Mouse (Mus musculus) kidney, postnatal 4 days (tissue): Measurements from ENCODE around the gene Ugt1a6b.
"Not testable (repeated sequence)": the region's sequence is repeated elsewhere in the genome, so short reads cannot be mapped to it uniquely, and the experiment has no call there.

Source experiments
- DNase-seq, 2 experiments: peaks; one replicate each; pipeline ENCODE4 v3.0.0; 2021; ENCODE audit warnings: mixed read lengths in 2 of 2

Gene Ugt1a6b

DNA sequence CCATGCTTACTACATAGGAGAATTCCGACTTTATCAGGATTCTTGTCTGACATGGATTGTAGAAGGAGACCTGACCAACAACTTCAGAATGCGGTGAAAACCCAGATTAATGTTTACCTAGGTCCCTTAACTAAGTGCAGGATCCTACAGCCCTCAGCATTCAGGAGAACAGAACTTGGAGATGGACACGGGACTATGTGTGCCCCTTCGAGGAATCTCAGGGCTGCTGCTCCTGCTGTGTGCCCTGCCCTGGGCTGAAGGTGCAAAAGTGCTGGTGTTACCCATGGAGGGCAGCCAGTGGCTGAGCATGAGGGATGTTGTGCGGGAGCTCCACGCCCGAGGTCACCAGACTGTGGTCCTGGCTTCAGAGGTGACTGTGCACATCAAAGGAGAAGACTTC lies 97.4 kb downstream of the Ugt1a6b start, which contains the start of gene Ugt1a2:
Gene Ugt1a2, plus strand, starts transcription at position 146 of the 400 bp plus-strand sequence.
- DNase-seq, result peak in 1 of 2 experiments; percentile 33

DNA sequence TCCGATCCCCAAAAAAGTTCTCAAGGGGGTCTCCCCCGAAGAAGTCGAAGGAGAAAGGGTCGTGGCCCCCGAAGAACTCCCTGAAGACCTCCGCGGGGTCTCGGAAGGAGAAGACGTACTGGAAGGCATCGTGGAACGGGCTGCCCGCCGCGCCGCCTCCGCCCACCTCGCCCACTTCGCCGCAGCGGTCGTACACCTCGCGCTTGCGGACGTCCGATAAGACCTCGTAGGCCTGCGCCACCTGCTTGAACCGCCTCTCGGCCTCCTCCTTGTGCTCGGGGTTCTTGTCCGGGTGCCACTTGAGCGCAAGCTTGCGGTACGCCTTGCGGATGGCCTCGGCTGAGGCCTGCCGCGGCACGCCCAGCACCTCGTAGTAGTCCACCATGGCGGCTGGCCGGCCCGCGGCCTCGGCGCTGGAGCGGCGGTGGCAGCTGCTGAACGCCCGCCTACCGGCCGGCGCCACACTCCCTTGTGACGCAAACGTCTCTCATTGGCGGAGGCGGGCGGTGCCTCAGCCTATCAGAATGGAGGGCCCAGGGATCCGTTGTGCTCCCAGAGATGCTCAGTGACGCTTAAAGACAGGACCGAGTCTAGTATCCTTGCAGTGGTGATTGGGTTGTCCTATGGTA lies 102.4 kb downstream of the Ugt1a6b start, which contains the start of gene Dnajb3:
Gene Dnajb3, minus strand, starts transcription at position 489 of the 629 bp plus-strand sequence.
- DNase-seq, result peak; percentile 82 to 89

DNA sequence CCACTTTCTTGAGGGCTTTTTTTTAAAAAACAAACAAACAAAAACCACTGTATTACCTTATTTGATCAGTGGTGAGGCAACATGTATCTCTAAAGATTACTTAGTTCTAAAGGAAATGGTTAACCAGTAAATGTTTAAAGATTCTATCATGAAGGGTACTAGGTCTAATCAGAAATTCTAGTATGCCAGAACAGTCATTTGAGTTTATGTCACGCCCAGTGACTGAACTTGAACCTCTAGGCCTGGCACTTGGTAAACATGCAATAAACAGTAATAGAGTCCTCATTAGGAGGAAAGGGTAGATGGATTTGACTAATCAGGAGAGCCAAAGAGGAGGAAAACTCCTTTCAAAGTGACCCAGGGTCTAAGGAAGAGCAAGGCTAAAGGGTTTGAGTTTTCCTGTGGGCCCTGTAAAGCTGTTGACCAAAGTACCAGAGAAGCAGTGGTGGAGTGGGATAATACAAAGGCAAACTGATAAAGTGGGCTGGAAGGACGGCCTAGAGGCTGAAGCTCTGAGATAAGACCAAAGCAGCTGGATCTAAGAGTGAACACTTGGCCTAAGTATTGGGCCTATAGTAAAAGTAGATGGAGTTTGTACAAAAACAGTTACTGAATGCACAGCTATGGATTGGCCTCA lies 103.9 kb downstream of the Ugt1a6b start:
- no peak for DNase-seq

DNA sequence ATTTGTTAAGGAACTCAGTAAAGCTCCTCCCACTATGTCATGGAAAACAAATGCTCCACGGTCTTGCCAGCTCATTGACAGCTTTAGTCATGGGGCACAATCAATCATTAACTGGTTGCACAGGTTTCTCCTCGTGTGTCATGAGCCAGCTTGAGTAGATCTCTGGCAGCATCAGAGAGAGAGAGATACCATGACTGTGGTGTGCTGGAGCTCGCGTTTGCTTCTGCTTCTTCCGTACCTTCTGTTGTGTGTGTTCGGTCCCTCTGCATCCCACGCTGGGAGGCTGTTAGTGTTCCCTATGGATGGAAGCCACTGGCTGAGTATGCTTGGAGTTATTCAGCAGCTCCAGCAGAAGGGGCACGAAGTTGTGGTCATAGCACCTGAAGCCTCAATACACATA lies 108.8 kb downstream of the Ugt1a6b start, which contains the start of gene Ugt1a1:
Gene Ugt1a1, plus strand, starts transcription at position 148 of the 400 bp plus-strand sequence.
- DNase-seq, result no peak

DNA sequence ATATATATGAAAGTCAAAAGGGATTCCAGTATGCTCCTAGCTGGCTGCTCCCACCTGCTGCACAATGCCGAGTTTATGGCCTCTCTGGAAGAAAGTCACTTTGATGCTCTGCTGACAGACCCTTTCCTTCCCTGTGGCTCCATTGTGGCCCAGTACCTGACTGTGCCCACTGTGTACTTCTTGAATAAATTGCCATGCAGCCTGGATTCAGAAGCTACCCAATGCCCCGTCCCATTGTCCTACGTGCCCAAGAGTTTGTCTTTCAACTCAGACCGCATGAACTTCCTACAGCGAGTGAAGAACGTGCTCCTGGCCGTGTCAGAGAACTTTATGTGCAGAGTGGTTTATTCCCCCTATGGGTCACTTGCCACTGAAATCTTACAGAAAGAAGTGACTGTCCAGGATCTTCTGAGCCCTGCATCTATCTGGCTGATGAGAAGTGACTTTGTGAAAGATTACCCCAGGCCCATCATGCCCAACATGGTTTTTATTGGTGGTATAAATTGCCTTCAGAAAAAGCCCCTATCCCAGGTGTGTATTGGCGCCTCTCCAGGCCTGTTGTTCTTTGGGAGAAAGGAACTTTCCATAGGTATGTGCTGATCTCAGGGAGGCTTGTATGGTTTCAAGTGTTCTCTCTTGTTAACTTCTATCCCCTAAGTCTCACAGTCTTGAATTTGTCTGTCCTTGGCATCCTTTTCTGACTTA lies 109.4 kb downstream of the Ugt1a6b start:
- DNase-seq, result no peak

DNA sequence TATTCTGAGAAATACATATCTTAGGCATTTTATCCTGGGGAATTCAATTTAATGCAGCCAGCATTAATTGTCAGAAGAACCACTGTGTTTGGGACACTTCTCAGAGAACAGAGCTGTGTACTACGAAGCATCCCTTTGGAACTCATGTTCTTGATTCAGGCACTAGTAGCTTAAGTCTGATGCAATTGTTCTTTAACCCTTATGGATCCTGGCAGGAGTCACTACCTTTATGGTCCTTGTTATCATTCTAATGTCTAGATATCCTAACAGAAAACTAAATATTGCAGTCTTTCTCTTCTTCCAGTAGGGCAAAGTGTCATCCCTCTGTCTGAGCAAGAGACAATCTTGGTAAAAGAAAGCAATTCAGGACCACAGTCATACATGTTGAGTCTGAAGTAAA lies 110.0 kb downstream of the Ugt1a6b start:
- no peak for DNase-seq

DNA sequence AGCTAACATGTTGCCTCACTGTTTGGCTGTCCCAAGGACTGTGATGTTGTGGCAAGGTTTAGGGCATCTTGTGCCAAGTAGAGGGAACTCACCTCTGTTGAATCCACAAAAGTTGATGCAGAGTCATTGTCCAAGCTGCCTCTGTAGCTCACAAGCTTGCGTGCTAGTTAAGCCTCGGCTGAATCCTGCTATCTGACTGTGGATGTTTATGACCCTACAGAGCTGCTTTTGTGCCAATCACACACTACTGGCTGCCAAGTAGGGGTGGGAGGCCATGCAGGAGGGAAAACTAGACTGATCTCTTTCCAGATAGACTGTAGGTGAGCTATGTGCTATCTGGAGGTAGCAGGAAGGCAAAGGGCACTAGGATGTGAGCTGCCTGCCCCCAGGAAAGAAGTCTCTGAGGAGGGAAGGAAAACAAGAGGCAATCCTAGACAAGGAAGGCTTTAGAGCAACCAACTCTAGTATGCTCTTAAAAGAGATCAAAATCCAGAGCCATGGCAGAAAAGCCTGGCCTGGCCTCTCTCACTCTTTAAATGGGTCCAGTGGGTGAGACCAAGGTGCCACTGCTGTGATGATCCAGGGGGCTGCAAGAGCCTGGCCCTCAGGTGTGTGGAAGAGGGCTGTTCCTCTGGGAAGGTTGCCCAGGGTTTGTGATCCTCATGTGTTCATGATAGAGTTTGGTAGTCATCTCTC lies 110.9 kb downstream of the Ugt1a6b start:
- DNase-seq, result no peak

DNA sequence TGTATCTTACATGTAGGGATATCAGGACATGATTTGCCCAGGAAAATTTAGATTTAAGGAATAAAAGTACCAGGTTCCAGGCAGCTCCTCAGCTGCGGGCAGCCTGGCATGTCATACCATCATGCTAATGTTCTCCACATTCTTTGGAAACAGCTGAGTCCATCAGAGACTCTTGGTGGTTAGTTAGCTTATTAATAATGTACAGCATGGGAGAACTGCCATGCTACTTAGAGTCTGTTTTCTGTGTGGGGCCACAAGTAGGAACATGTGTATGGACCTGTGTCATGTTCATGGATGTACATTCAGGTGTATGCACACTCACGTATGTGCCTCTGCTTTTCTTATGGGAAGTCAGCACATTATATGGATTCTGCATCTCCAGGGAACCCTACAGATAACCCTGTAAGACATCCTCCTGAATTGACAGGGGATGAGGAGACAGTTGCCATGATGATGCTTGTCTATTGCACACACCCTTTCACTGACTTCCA lies 111.5 kb downstream of the Ugt1a6b start:
- DNase-seq, result no peak

DNA sequence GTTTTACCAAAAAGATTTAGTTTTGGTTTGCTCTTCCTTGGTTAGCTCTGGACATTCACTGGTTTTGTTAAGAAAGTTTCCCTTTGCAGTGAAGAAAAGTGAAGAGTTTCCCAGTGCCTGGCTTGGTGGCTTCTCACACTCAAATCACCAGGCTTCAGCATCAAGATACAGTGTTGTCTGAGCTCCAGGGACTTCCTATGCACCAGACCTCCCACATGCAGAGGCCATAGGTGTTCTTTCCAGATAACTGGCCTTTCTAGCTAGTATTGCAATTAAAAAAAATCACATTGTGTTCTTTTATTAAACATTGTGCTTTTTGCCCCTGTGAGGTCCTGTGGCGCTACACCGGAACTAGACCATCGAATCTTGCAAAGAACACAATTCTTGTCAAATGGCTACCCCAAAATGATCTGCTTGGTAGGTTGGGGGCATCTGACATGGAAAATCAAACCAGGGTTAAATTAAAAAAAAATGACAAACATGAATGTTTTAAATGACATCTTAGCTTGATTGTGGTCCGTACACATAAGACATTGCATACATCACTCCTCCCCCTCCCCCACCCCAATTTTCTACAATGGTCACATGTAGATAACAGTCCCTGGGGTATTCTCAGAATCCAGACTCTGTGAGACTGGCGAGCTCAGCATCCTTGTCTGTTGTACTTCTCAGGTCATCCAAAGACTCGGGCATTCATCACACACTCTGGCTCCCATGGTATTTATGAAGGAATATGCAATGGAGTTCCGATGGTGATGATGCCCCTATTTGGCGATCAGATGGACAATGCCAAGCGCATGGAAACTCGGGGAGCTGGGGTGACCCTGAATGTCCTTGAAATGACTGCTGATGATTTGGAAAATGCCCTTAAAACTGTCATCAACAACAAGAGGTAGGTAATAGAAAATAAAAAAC lies 112.7 kb downstream of the Ugt1a6b start:
- no peak for DNase-seq

DNA sequence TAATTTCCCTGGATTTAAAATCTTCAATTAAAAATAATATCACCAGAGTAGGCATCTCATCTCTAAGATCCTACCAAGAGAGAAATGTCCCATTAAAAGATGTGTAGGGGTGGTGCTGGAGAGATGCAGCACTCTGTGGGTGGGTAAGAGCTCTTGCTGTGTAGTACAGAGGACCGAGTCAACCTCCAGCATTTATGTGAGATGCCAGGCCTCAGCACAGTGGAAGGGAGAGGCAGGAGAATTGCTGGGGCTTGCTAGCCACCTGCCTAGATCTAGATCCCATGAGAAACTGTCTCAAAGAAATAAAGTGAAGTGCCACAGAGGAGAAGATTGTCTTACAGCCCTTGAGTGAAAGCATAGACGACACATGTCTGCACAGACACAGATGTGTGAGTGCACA lies 113.5 kb downstream of the Ugt1a6b start:
- DNase-seq, result no peak

DNA sequence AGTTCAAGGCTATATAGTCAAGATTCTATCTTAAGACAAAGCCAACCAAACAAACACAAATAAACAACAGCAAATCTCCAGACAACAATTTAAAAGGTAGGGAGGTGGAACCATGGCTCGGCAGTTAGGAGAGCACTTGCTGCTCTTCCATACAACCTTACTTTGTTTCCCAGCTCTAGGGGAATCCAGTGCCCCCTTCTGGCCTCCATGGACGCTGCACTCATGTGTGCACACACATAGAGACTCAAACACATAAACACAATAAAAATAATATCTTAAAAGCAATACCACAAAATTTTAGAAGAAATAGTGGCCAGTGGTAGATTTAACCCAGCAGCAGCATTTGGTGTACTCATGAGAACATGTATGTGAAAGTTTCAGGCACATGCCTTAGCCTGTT lies 114.1 kb downstream of the Ugt1a6b start:
- no peak for DNase-seq

DNA sequence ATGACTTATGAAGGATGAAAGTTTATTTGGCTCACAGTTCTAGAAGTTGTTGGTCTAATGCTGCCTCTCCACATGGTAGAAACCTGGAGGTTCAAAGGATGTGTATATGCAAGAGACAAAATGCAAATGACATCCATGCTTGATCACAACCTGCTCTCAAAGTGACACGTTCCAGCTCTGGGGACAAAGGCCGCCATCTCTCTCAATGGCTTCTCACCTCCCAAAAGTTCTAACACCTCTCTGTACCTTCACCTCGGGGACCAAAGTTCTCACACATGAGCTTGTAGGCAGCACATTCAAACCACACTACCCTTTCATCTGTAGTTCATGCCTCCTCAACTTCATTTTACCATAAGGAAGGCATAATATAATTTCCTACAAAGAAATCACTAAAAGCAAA lies 114.5 kb downstream of the Ugt1a6b start:
- DNase-seq, result no peak

DNA sequence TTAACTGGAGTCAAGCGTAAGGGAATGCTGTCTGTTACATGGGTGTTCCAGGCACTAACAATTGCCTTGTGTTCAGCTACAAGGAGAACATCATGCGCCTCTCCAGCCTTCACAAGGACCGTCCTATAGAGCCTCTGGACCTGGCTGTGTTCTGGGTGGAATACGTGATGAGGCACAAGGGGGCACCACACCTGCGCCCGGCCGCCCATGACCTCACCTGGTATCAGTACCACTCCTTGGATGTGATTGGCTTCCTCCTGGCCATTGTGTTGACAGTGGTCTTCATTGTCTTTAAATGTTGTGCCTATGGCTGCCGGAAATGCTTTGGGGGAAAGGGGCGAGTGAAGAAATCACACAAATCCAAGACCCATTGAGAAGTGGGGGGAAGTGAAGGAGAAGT lies 115.0 kb downstream of the Ugt1a6b start:
- no peak for DNase-seq

DNA sequence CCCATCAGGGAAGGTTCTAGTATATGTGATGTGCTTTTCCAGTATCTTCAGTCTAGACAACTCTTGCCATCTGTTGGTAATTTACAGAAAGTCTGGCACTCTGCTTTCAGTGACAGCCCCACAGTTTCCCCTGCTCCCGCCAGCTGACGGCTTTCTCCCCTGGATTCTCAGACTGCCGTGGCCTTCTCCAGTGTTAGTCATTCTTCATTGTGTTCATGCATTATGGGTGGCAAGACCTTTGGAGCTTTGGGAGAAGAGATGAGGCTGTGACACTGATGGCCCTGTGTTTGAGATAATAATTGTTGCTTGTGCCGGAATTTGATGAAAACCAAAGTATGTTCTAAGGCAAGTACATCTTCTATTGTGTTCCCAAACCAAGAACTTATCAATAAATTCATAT lies 115.5 kb downstream of the Ugt1a6b start:
- no peak for DNase-seq

DNA sequence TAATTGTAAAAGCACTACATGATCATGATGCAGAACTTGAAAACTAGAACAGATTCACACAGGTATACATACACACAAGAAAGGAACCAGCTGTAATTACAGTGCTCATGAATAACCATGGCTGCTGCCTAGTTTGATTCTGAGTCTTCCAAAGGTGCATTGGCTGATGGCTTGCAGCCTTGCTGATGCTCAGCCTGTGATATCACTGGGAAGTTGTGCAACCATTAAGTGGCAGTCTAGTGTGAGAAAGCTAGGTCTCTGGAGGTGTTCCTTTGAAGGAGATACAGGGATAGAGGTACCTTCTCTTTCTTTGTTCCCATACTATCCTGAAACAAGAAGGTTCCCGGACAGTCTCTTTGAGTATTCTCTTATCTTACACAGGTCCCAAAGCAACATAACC lies 116.0 kb downstream of the Ugt1a6b start:
- DNase-seq, result no peak

DNA sequence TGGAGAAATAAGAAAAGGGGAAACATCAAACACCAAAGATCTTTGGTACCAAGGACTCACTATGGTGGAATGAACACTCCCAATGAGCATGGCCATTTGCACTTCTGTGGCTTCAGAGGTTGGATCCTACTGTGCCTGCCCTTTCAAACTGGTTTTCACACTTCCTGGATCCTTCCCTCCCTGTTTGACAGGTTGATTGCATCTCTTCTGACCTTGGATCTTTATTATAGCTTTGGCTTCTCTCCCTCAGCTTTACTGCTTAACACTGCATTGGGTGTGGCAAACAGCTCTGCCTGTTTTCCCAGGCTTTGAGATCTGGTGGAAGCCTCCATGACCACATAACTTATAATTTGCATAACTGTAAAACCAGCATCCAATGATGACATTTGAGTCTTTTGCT lies 117.3 kb downstream of the Ugt1a6b start:
- DNase-seq, result peak in 1 of 2 experiments; percentile 3

DNA sequence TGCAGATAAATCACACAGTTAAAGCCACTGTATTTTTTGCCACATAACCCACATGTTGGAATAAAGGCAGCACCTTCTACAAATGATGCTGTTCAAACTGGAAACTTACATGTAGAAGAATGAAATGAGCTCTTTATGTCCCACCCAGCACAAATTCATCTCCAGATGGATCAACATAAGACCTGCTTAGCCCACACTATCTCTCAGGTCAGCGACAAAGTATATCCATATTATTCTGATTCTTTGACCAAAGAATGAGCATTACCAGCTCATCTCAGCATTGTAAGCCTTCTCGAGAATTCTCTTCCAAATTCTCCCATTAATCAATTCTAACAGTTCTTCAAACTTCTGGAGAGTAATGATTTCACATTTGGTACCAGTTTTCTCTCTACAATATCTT lies 119.2 kb downstream of the Ugt1a6b start:
- no peak for DNase-seq

DNA sequence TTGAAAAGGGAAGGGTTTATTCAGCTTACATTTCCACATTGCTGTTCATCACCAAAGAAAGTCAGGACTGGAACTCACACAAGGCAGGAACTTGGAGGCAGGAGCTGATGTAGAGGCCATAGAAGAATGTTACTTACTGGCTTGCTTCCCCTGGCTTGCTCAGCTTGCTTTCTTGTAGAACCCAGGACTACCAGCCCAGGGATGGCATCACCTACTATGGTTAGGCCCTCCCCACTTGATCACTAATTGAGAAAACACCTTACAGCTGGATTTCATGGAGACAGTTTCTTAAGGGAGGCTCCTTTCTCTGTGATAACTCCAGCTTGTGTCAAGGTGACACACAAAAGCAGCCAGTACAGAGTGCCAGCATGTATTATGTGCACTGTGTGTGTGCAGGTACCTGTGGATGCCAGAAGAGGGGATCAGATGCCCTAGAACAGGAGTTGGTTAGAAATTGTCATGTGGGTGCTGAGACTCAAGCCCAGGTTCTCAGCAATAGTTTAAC lies 120.0 kb downstream of the Ugt1a6b start:
- not testable (repeated sequence) for DNase-seq

DNA sequence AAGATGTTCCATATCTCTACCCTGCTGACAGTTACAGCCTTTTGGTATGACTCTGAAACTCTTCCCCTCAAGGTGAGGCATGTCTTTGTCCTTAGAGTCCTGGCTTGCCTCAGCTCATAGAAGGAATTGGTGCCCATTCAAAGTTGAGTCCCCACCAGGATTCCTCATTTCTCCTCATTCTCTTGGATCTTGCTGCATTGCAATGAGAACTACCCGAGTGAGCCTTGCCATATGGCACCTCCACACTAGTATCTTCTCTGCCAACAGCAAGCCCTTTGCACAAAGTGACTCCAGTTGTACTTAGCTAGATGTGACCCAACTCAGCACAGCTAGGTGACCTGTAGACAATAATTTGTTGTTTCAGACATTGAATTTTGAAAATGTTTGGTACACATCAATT lies 120.5 kb downstream of the Ugt1a6b start:
- DNase-seq, result peak in 1 of 2 experiments; percentile 4

DNA sequence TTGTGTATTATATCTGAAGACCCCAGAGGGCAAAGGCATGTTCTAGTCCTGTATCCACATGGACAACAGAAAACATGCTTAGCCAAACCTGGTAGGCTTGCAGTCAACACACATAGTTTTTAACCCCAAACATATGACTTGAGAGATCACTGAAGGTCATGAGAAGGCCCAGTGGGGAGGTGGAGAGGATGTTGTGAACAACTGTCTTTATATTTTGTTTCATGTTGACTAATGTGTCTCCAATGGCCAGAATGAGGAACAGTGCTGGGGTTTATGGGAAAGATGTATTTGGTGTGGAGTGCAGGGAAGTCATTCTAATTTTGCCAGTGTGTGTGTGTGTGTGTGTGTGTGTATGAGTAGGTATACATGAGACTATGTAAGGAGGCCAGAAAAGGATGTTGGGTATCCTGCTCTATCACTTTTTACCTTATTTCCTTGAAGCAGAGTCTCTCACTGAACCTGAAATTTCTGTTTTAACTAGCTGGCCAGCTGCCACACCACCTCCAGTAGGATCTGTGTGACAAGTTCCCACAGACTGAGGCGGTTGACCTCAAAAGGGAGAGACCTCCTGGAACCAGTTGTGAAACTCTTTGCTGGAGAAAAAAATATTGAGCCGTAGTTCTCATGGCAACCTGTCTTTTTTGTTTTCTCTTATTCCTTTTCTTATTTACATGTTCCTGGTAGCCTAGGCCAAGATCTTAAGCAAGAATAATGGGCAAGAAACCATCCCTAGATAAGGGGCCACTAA lies 121.2 kb downstream of the Ugt1a6b start:
- peak; percentile 16 to 25 for DNase-seq

DNA sequence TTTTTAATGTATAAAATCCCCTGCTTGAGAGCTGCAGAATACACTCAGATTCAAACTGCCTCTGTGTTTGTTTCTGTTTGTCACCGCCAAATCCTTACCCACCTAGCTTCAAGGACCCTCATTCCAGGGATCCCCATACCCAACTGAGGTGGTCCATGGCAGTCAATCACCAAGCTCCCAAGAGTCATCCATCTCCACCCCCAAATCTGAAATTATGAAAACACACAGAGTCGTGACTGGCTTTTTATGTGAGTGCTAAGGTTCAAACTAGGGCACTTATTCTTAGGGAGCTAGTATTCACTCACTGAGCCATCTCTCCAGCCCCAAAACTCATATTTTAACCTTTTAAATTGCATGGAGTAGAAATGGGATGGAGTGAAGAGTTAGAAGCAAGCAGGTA lies 122.2 kb downstream of the Ugt1a6b start:
- DNase-seq, result not testable (repeated sequence)
